Mouse (Mus musculus) liver, embryonic 15.5 days (tissue): Measurements from ENCODE around the gene Olfr1509. TPM values are rescaled to one million over a fixed set of nuclear protein-coding genes. Genes with fewer than 3 reads are reported as not detected.

Experiments used
- polyA plus RNA-seq: library from polyadenylated mRNA; unstranded; fragments of >200 nt; fragmentation: Nextera tagmentation; extraction: Ambion mirVana; gene quantifications from 2 replicates; pipeline ENCODE4 v1.2.1, GENCODE M21; 2015

Gene Olfr1509
- polyA plus RNA-seq, 1 experiment from 2014 or later, result not detected

Other genes starting within 250 kb of the Olfr1509 start
- gene Supt16, start 245.6 kb upstream of the Olfr1509 start, polyA plus RNA-seq, result 28.8 and 30.5 TPM in 2 replicates
- 8.3 and 10.2 TPM in 2 replicates for gene Chd8, start 185.2 kb upstream of the Olfr1509 start, polyA plus RNA-seq
- 16.4 and 18.1 TPM in 2 replicates for gene Tox4, start 163.8 kb upstream of the Olfr1509 start, polyA plus RNA-seq
- gene Rab2b, start 163.4 kb upstream of the Olfr1509 start, polyA plus RNA-seq, result 2.6 and 3.1 TPM in 2 replicates
- gene Mettl3, start 137.9 kb upstream of the Olfr1509 start, polyA plus RNA-seq, result 15.9 and 18.2 TPM in 2 replicates
- 0.71 and 0.86 TPM in 2 replicates for gene Sall2, start 114.2 kb upstream of the Olfr1509 start, polyA plus RNA-seq
- gene Olfr1513, start 86.6 kb upstream of the Olfr1509 start, polyA plus RNA-seq, result not detected in 2 replicates
- not detected in 2 replicates for gene Olfr1512, start 63.8 kb upstream of the Olfr1509 start, polyA plus RNA-seq
- not detected in 2 replicates for gene Olfr1511, start 45.6 kb upstream of the Olfr1509 start, polyA plus RNA-seq
- gene Olfr1510, start 28.6 kb upstream of the Olfr1509 start, polyA plus RNA-seq, result not detected in 2 replicates
- not detected in 2 replicates for gene Olfr1508, start 24.5 kb downstream of the Olfr1509 start, polyA plus RNA-seq
- gene Olfr1507, start 52.8 kb downstream of the Olfr1509 start, polyA plus RNA-seq, result not detected in 2 replicates